20 mouse cellular contexts compared by ENCODE assay signal in the genomic region with DNA sequence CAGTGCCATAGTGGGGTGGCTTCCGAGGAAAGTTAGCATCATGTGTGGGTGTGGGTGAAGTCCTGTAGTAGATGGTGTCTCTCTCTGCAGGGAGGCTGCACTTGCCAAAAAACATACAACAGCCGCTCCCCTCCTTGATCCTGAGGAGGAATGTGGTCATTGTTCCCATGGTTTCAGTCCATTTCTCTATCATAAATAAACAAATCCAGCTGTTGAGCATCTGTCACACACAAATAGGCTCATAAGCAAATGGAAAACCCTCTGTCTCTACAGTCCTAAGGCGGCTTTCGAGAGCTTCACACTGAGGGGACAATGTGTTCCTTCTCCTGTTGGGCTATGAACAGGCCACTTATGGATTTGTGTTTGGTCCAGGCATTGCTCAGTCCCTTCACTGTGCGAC. TPM values are rescaled to one million over a fixed set of nuclear protein-coding genes. Genes with fewer than 3 reads are reported as not detected.
DNase-seq lines count a peak whose midpoint lies in the region; ATAC-seq and TF ChIP-seq lines count a peak whose summit lies in the region.
"Had no signal": no experiment of that assay in that cellular context is flagged by ENCODE, and none has a peak within 500 bp of the region (broad histone marks: within the 10 kb centered on the region; RNA-seq: fewer than 3 reads in every experiment).

No protein-coding gene starts in this region.

- H3K9ac ChIP-seq in kidney, embryonic 14.5 days (ENCODE audit: low read depth, low read length), result no peak overlapping the region
- no peak overlapping the region; the same call in 1 of the 2 replicates for H3K9ac ChIP-seq in heart, postnatal 0 days (replicated peaks; ENCODE audit: low read depth, low read length)
- no peak overlapping the region for H3K9ac ChIP-seq in lung, postnatal 0 days (replicated peaks; ENCODE audit: low read depth)
- H3K9ac ChIP-seq: embryonic facial prominence, embryonic 15.5 days; liver, embryonic 12.5 days had no signal

- no peak for ATAC-seq in kidney, embryonic 14.5 days (ENCODE audit: low FRiP score, low TSS enrichment)
- ATAC-seq in heart, postnatal 0 days (ENCODE audit: insufficient read depth, low read depth), result peak; percentile 72
- ATAC-seq in lung, postnatal 0 days, result peak; percentile 90
- no peak for ATAC-seq in inflammation-experienced regulatory T-cells, adult 6 months
- ATAC-seq: forebrain, embryonic 14.5 days; liver, embryonic 12.5 days; Patski had no signal

- H3K4me2 ChIP-seq in kidney, embryonic 14.5 days (replicated peaks; ENCODE audit: low read depth, low read length), result no peak overlapping the region
- H3K4me2 ChIP-seq in heart, postnatal 0 days (ENCODE audit: low read depth, low read length), result no peak overlapping the region
- H3K4me2 ChIP-seq in lung, postnatal 0 days (replicated peaks; ENCODE audit: low read depth, low read length), result no peak overlapping the region
- H3K4me2 ChIP-seq: embryonic facial prominence, embryonic 15.5 days; liver, embryonic 12.5 days had no signal

- peak; percentile 27 for DNase-seq in kidney, postnatal 14 days
- DNase-seq in heart, postnatal 0 days (ENCODE audit: low spot score), result peak; percentile 64
- peak; percentile 94 for DNase-seq in lung, postnatal 0 days (ENCODE audit: low spot score)
- DNase-seq in right cerebral cortex, postnatal 4 days, result no peak
- no peak for DNase-seq in frontal cortex, adult 2 months (ENCODE audit: extremely low spot score in 1 of 2, low spot score in 1 of 2)
- DNase-seq: cerebellum, adult 11-12 months; gastrocnemius, postnatal 25 days; kidney, adult 18-20 months; layer of hippocampus, adult 9-11 months; retina, postnatal 1 day had no signal

- peaks cover 11% of the 10 kb centered on the region; the same call in 1 of the 2 replicates for H3K4me1 ChIP-seq in kidney, embryonic 14.5 days (ENCODE audit: control insufficient read depth, insufficient read depth, low read length)
- H3K4me1 ChIP-seq in heart, postnatal 0 days (ENCODE audit: control insufficient read depth, insufficient read depth), result peaks cover 20% of the 10 kb centered on the region
- peaks cover 12% of the 10 kb centered on the region; the same call in 1 of the 2 replicates for H3K4me1 ChIP-seq in lung, postnatal 0 days (ENCODE audit: insufficient read depth, low read depth, low read length)

- H3K9me3 ChIP-seq in kidney, embryonic 14.5 days (ENCODE audit: control insufficient read depth, low read length), result no peaks in the 10 kb centered on the region
- no peaks in the 10 kb centered on the region for H3K9me3 ChIP-seq in heart, postnatal 0 days (replicated peaks; ENCODE audit: control insufficient read depth, low read length)
- H3K9me3 ChIP-seq in lung, postnatal 0 days (ENCODE audit: low read length), result no peaks in the 10 kb centered on the region
- H3K9me3 ChIP-seq: embryonic facial prominence, embryonic 15.5 days; hindbrain, embryonic 10.5 days; liver, embryonic 12.5 days had no signal

- no peaks in the 10 kb centered on the region for H3K36me3 ChIP-seq in kidney, embryonic 14.5 days (ENCODE audit: control insufficient read depth, insufficient read depth, low read length)
- H3K36me3 ChIP-seq in heart, postnatal 0 days (replicated peaks; ENCODE audit: control insufficient read depth, insufficient read depth, low read length), result no peaks in the 10 kb centered on the region
- no peaks in the 10 kb centered on the region for H3K36me3 ChIP-seq in lung, postnatal 0 days (ENCODE audit: insufficient read depth, low read length)
- H3K36me3 ChIP-seq: embryonic facial prominence, embryonic 15.5 days; hindbrain, embryonic 10.5 days had no signal

- no peak for TF ChIP-seq CTCF in heart, postnatal 0 days (IDR thresholded peaks at IDR 0.05; ENCODE audit: low read depth)
- TF ChIP-seq CTCF in lung, postnatal 0 days (IDR thresholded peaks at IDR 0.05), result no peak

- H3K4me3 ChIP-seq in kidney, embryonic 14.5 days (ENCODE audit: low read length), result no peak overlapping the region
- H3K4me3 ChIP-seq in heart, postnatal 0 days (ENCODE audit: low read depth, low read length), result no peak overlapping the region
- H3K4me3 ChIP-seq in lung, postnatal 0 days (ENCODE audit: low read depth, low read length), result no peak overlapping the region
- H3K4me3 ChIP-seq: embryonic facial prominence, embryonic 15.5 days; hindbrain, embryonic 10.5 days; liver, embryonic 12.5 days had no signal

- no peak for TF ChIP-seq EP300 in heart, postnatal 0 days (IDR thresholded peaks at IDR 0.05; ENCODE audit: low read depth)
- TF ChIP-seq EP300 in lung, postnatal 0 days (IDR thresholded peaks at IDR 0.05), result peak; percentile 92

- H3K27ac ChIP-seq in kidney, embryonic 14.5 days (ENCODE audit: low read depth, low read length), result no peak overlapping the region
- H3K27ac ChIP-seq in heart, postnatal 0 days (ENCODE audit: low read depth), result peak overlapping the region; percentile 56
- peak overlapping the region; percentile 77 for H3K27ac ChIP-seq in lung, postnatal 0 days (ENCODE audit: low read length)
- H3K27ac ChIP-seq: embryonic facial prominence, embryonic 15.5 days; hindbrain, embryonic 10.5 days; liver, embryonic 12.5 days had no signal

- WGBS in kidney, embryonic 14.5 days, result 54% methylated on average over 5 of the region's 5 CpGs
- WGBS in heart, postnatal 0 days, result 54% methylated on average over 5 of the region's 5 CpGs
- 41% methylated on average over 5 of the region's 5 CpGs for WGBS in lung, postnatal 0 days

- H3K27me3 ChIP-seq in kidney, embryonic 14.5 days (ENCODE audit: control insufficient read depth, insufficient read depth, low read length), result no peaks in the 10 kb centered on the region
- H3K27me3 ChIP-seq in heart, postnatal 0 days (ENCODE audit: control insufficient read depth, insufficient read depth, low read length), result no peaks in the 10 kb centered on the region
- no peaks in the 10 kb centered on the region for H3K27me3 ChIP-seq in lung, postnatal 0 days (replicated peaks; ENCODE audit: insufficient read depth, low read length)
- H3K27me3 ChIP-seq: embryonic facial prominence, embryonic 15.5 days; liver, embryonic 12.5 days; Patski had no signal

RNA-seq across cellular contexts. Expression of a gene that starts 56.9 kb away (rescaled TPM):
- 51.7 and 59.4 TPM in 2 replicates for polyA plus RNA-seq in kidney, embryonic 14.5 days (2014; fragmentation: Nextera tagmentation; extraction: Ambion mirVana)
- 4.8 and 15.9 TPM in 2 replicates for total RNA-seq in heart, postnatal 0 days (2014; rRNA removed; ENCODE audit: low replicate concordance)
- polyA plus RNA-seq in heart, postnatal 0 days (2015; fragmentation: Nextera tagmentation; extraction: Ambion mirVana), result 66.5 and 69.0 TPM in 2 replicates
- 72.5 and 77.6 TPM in 2 replicates for polyA plus RNA-seq in lung, postnatal 0 days (2015; fragmentation: Nextera tagmentation; extraction: Ambion mirVana)
- polyA plus RNA-seq in inflammation-experienced regulatory T-cells, adult 6 months (2017; shearing (Covaris generic)), result 10 to 100 TPM; 59.6 to 76.8 (median 64.6) TPM
- 31.6 and 35.0 TPM in 2 replicates for polyA plus RNA-seq in frontal cortex, adult 2 months (2012; rRNA removed)

RNA-seq across cellular contexts. Expression of a gene that starts 57.4 kb away (rescaled TPM):
- polyA plus RNA-seq in kidney, embryonic 14.5 days (2014; fragmentation: Nextera tagmentation; extraction: Ambion mirVana), result 1.1 TPM in 2 replicates
- total RNA-seq in heart, postnatal 0 days (2014; rRNA removed; ENCODE audit: low replicate concordance), result not detected in 2 replicates
- polyA plus RNA-seq in heart, postnatal 0 days (2015; fragmentation: Nextera tagmentation; extraction: Ambion mirVana), result 0.12 and 0.44 TPM in 2 replicates
- 9.8 and 12.4 TPM in 2 replicates for polyA plus RNA-seq in lung, postnatal 0 days (2015; fragmentation: Nextera tagmentation; extraction: Ambion mirVana)
- not detected for polyA plus RNA-seq in inflammation-experienced regulatory T-cells, adult 6 months (2017; shearing (Covaris generic))
- 0.56 and 0.92 TPM in 2 replicates for polyA plus RNA-seq in frontal cortex, adult 2 months (2012; rRNA removed)
- total RNA-seq: megakaryocyte, adult 5-6 weeks; monocyte, adult 5-6 weeks had no signal
- polyA plus RNA-seq: liver, embryonic 12.5 days; spleen, adult 2 months had no signal

Comparison
In these comparisons a context has a peak if more than half of its experiments do, and no peak if none do; other contexts are left out.
1. DNase-seq: peak in kidney, postnatal 14 days (single experiment), heart, postnatal 0 days (single experiment) and lung, postnatal 0 days (single experiment); none in right cerebral cortex, postnatal 4 days (single experiment) and frontal cortex, adult 2 months (0 of 2).
2. ATAC-seq: peak in heart, postnatal 0 days (single experiment) and lung, postnatal 0 days (single experiment); none in kidney, embryonic 14.5 days (single experiment) and inflammation-experienced regulatory T-cells, adult 6 months (single experiment).